Mouse (Mus musculus): ENCODE measurements at regions not wholly inside any gene's neighbourhood (a gene's known extent, or its start where the extent isn't known, plus 50 kb on each side); places are given as distances from the start of the nearest gene placed in this dataset.

DNA sequence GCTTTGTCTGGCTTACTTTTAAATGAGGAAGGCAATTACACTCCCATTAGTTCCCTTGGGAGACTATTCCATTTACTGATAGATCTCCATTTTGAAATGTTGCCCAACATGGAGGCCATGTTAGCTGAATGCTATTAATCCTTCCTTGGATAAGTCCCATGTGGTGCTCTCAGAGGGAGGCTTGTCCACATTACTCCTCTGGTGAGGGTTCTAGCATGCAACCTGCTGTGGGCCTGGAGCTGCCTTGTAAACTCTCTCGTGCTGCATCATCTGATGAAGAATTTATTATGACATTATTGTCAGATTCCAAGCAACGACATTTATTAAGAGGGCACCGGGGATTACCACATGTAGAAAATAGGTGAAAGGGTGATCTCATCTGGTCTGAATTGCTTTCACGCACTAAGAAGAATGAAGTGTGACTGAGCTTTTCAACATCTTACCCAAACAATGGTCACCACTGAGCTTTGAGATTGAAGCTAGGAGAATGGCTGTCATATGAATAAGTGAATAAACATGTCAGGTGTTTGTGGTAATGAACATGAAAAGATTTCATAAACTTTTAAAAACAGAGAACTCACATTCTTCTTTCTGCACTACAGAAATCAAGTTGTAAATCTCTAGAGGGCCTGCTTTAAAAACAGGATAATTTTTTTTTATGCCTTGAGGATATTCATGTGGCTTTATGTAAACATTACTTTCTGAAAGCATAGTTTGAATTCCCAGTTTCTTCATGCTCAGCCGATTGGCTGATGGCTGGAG lies 495.3 kb downstream of the Ttll7 start:
- ATAC-seq (ENCODE audit: low FRiP score, low TSS enrichment) (no peak), DNase-seq (ENCODE audit: low spot score) (no peak)
- Histone ChIP-seq H3K4me3 (ENCODE audit: low read depth, low read length) (no peak overlapping the region), H3K4me1 (replicated peaks; ENCODE audit: control insufficient read depth, insufficient read depth) (no peaks in the 10 kb centered on the region), H3K9ac (ENCODE audit: low read length) (no peak overlapping the region), H3K4me2 (replicated peaks; ENCODE audit: low read depth) (no peak overlapping the region), H3K36me3 (ENCODE audit: control insufficient read depth, insufficient read depth, low read length) (no peaks in the 10 kb centered on the region), H3K27ac (replicated peaks) (no peak overlapping the region), H3K27me3 (ENCODE audit: control insufficient read depth, insufficient read depth, low read length) (no peaks in the 10 kb centered on the region), H3K9me3 (ENCODE audit: control insufficient read depth, low read length) (no peaks in the 10 kb centered on the region)
- WGBS = 39% methylated on average over 5 of the region's 5 CpGs
- TF ChIP-seq EP300 (optimal IDR thresholded peaks at IDR 0.05) (no peak), CTCF (IDR thresholded peaks at IDR 0.05; ENCODE audit: low read depth) (no peak)

- no peak overlapping the region for H3K9ac ChIP-seq (ENCODE audit: low read length)
- WGBS = 85% methylated on average over 5 of the region's 5 CpGs
- no peak for ATAC-seq (ENCODE audit: low FRiP score, low TSS enrichment)
These were observed 534.9 kb downstream of the Ttll7 start for GRCm38 (mm10) chr3:147387077-147387476.

GRCm38 (mm10) chr3:147398298-147398697 lies 546.1 kb downstream of the Ttll7 start:
- H3K4me1 ChIP-seq (replicated peaks; ENCODE audit: control insufficient read depth, insufficient read depth) = no peaks in the 10 kb centered on the region
- no peak overlapping the region for H3K4me3 ChIP-seq (ENCODE audit: low read depth, low read length)
- 73% methylated on average over 8 of the region's 8 CpGs for WGBS
- H3K27me3 ChIP-seq (ENCODE audit: control insufficient read depth, insufficient read depth, low read length) = no peaks in the 10 kb centered on the region
- H3K27ac ChIP-seq (replicated peaks) = no peak overlapping the region
- DNase-seq (ENCODE audit: low spot score) (no peak), ATAC-seq (ENCODE audit: low FRiP score, low TSS enrichment) (no peak)
- H3K9ac ChIP-seq (ENCODE audit: low read length) = no peak overlapping the region
- no peaks in the 10 kb centered on the region for H3K9me3 ChIP-seq (ENCODE audit: control insufficient read depth, low read length)
- H3K4me2 ChIP-seq (replicated peaks; ENCODE audit: low read depth) = no peak overlapping the region
- TF ChIP-seq CTCF (IDR thresholded peaks at IDR 0.05; ENCODE audit: low read depth) = no peak
- no peak for TF ChIP-seq EP300 (optimal IDR thresholded peaks at IDR 0.05)
- no peaks in the 10 kb centered on the region for H3K36me3 ChIP-seq (ENCODE audit: control insufficient read depth, insufficient read depth, low read length)

More at GRCm38 (mm10) chr3:147387077-147387476, 534.9 kb downstream of the Ttll7 start:
- no peak overlapping the region for H3K4me3 ChIP-seq (ENCODE audit: low read depth, low read length)
- no peaks in the 10 kb centered on the region for H3K36me3 ChIP-seq (ENCODE audit: control insufficient read depth, insufficient read depth, low read length)
- H3K27ac ChIP-seq (replicated peaks) = no peak overlapping the region
- no peaks in the 10 kb centered on the region for H3K4me1 ChIP-seq (replicated peaks; ENCODE audit: control insufficient read depth, insufficient read depth)
- no peaks in the 10 kb centered on the region for H3K9me3 ChIP-seq (ENCODE audit: control insufficient read depth, low read length)
- no peak for DNase-seq (ENCODE audit: low spot score)
- TF ChIP-seq EP300 (optimal IDR thresholded peaks at IDR 0.05) = no peak
- TF ChIP-seq CTCF (IDR thresholded peaks at IDR 0.05; ENCODE audit: low read depth) = no peak
- no peak overlapping the region for H3K4me2 ChIP-seq (replicated peaks; ENCODE audit: low read depth)
- no peaks in the 10 kb centered on the region for H3K27me3 ChIP-seq (ENCODE audit: control insufficient read depth, insufficient read depth, low read length)

- Histone ChIP-seq H3K4me2 (replicated peaks; ENCODE audit: low read depth) (no peak overlapping the region), H3K36me3 (ENCODE audit: control insufficient read depth, insufficient read depth, low read length) (no peaks in the 10 kb centered on the region), H3K9me3 (ENCODE audit: control insufficient read depth, low read length) (no peaks in the 10 kb centered on the region), H3K27me3 (ENCODE audit: control insufficient read depth, insufficient read depth, low read length) (no peaks in the 10 kb centered on the region), H3K4me1 (replicated peaks; ENCODE audit: control insufficient read depth, insufficient read depth) (no peaks in the 10 kb centered on the region), H3K4me3 (ENCODE audit: low read depth, low read length) (no peak overlapping the region), H3K27ac (replicated peaks) (no peak overlapping the region), H3K9ac (ENCODE audit: low read length) (no peak overlapping the region)
- DNase-seq (ENCODE audit: low spot score) = no peak
- 84% methylated on average over 4 of the region's 4 CpGs for WGBS
- no peak for TF ChIP-seq EP300 (optimal IDR thresholded peaks at IDR 0.05)
- no peak for TF ChIP-seq CTCF (IDR thresholded peaks at IDR 0.05; ENCODE audit: low read depth)
- no peak for ATAC-seq (ENCODE audit: low FRiP score, low TSS enrichment)
These were observed 560.1 kb downstream of the Ttll7 start for GRCm38 (mm10) chr3:147412274-147412673.

GRCm38 (mm10) chr3:147416926-147417325 lies 564.8 kb downstream of the Ttll7 start:
- Histone ChIP-seq H3K9ac (ENCODE audit: low read length) (no peak overlapping the region), H3K27ac (replicated peaks) (no peak overlapping the region), H3K36me3 (ENCODE audit: control insufficient read depth, insufficient read depth, low read length) (no peaks in the 10 kb centered on the region), H3K4me3 (ENCODE audit: low read depth, low read length) (no peak overlapping the region), H3K4me1 (replicated peaks; ENCODE audit: control insufficient read depth, insufficient read depth) (no peaks in the 10 kb centered on the region), H3K27me3 (ENCODE audit: control insufficient read depth, insufficient read depth, low read length) (no peaks in the 10 kb centered on the region), H3K4me2 (replicated peaks; ENCODE audit: low read depth) (no peak overlapping the region), H3K9me3 (ENCODE audit: control insufficient read depth, low read length) (no peaks in the 10 kb centered on the region)
- TF ChIP-seq CTCF (IDR thresholded peaks at IDR 0.05; ENCODE audit: low read depth) (no peak), EP300 (optimal IDR thresholded peaks at IDR 0.05) (no peak)
- DNase-seq (ENCODE audit: low spot score) = no peak
- 21% methylated on average over 3 of the region's 3 CpGs for WGBS
- ATAC-seq (ENCODE audit: low FRiP score, low TSS enrichment) = no peak

- Histone ChIP-seq H3K27me3 (ENCODE audit: control insufficient read depth, insufficient read depth, low read length) (no peaks in the 10 kb centered on the region), H3K4me2 (replicated peaks; ENCODE audit: low read depth) (no peak overlapping the region), H3K4me3 (ENCODE audit: low read depth, low read length) (no peak overlapping the region), H3K9ac (ENCODE audit: low read length) (no peak overlapping the region), H3K27ac (replicated peaks) (no peak overlapping the region), H3K9me3 (ENCODE audit: control insufficient read depth, low read length) (no peaks in the 10 kb centered on the region), H3K36me3 (ENCODE audit: control insufficient read depth, insufficient read depth, low read length) (no peaks in the 10 kb centered on the region), H3K4me1 (replicated peaks; ENCODE audit: control insufficient read depth, insufficient read depth) (no peaks in the 10 kb centered on the region)
- DNase-seq (ENCODE audit: low spot score) = no peak
- WGBS = 64% methylated on average over 3 of the region's 3 CpGs
- no peak for ATAC-seq (ENCODE audit: low FRiP score, low TSS enrichment)
- TF ChIP-seq CTCF (IDR thresholded peaks at IDR 0.05; ENCODE audit: low read depth) (no peak), EP300 (optimal IDR thresholded peaks at IDR 0.05) (no peak)
These were observed 567.0 kb downstream of the Ttll7 start for GRCm38 (mm10) chr3:147419129-147419528.
